Mouse (Mus musculus): ENCODE results near the gene Rasal2. TPM values are rescaled to one million over a fixed set of nuclear protein-coding genes. Genes with fewer than 3 reads are reported as not detected.
A peak's percentile ranks its signal among the peaks of the same experiment; 100 is the strongest.

Rasal2 gene
- polyA plus RNA-seq, 1 experiment from 2014 or later, result 45.1 TPM

GRCm38 (mm10) chr1:157230386-157230785 lies 182.0 kb downstream of the Rasal2 start:
- Histone ChIP-seq H3K9ac (no peak overlapping the region), H3K4me3 (no peak overlapping the region), H3K4me2 (no peak overlapping the region), H3K4me1 (replicated peaks) (peaks cover 10% of the 10 kb centered on the region), H3K27ac (no peak overlapping the region), H3K27me3 (no peaks in the 10 kb centered on the region), H3K36me3 (0 out of 2 replicates have a peak, but pooled peaks cover 2% of the 10 kb centered on the region), H3K9me3 (no peaks in the 10 kb centered on the region)
- 47% methylated on average over 2 of the region's 2 CpGs for WGBS
- ATAC-seq (ENCODE audit: low FRiP score), result no peak

GRCm38 (mm10) chr1:157225013-157225412 lies 187.4 kb downstream of the Rasal2 start:
- no peak for ATAC-seq (ENCODE audit: low FRiP score)
- Histone ChIP-seq H3K9me3 (no peaks in the 10 kb centered on the region), H3K36me3 (peaks cover 2% of the 10 kb centered on the region; the same call in 1 of the 2 replicates), H3K9ac (no peak overlapping the region), H3K4me3 (no peak overlapping the region), H3K27me3 (no peaks in the 10 kb centered on the region), H3K27ac (no peak overlapping the region), H3K4me2 (no peak overlapping the region), H3K4me1 (replicated peaks) (no peaks in the 10 kb centered on the region)
- WGBS, result 97% methylated on average over 6 of the region's 6 CpGs

DNA sequence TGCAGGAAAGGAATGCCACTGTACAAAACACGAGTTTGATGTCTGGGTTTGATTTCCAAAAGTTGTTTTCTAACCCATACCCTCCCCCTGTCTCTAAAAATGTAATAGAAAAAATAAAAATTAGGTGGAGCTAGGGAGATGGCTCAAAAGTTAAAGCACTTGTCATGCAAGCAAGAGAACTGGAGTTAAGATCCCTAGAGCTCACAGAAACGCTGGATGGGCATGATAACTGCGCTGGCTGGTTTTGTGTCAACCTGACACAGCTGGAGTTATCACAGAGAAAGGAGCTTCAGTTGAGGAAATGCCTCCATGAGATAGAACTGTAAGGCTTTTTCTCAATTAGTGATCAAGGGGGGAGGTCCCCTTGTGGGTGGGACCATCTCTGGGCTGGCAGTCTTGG lies 191.5 kb downstream of the Rasal2 start:
- Histone ChIP-seq H3K4me3 (no peak overlapping the region), H3K9ac (no peak overlapping the region), H3K4me2 (no peak overlapping the region), H3K27me3 (no peaks in the 10 kb centered on the region), H3K27ac (no peak overlapping the region), H3K36me3 (peaks cover 8% of the 10 kb centered on the region; the same call in 1 of the 2 replicates), H3K9me3 (no peaks in the 10 kb centered on the region), H3K4me1 (replicated peaks) (no peaks in the 10 kb centered on the region)
- ATAC-seq (ENCODE audit: low FRiP score), result no peak
- 90% methylated on average over 3 of the region's 3 CpGs for WGBS

- Histone ChIP-seq H3K4me2 (no peak overlapping the region), H3K36me3 (peaks cover 8% of the 10 kb centered on the region; the same call in 1 of the 2 replicates), H3K4me1 (replicated peaks) (no peaks in the 10 kb centered on the region), H3K27ac (no peak overlapping the region), H3K9ac (no peak overlapping the region), H3K27me3 (no peaks in the 10 kb centered on the region), H3K4me3 (no peak overlapping the region), H3K9me3 (no peaks in the 10 kb centered on the region)
- no peak for ATAC-seq (ENCODE audit: low FRiP score)
- 100% methylated on average over 1 of the region's 1 CpGs for WGBS
Measured at GRCm38 (mm10) chr1:157220466-157220865, 191.9 kb downstream of the Rasal2 start.

DNA sequence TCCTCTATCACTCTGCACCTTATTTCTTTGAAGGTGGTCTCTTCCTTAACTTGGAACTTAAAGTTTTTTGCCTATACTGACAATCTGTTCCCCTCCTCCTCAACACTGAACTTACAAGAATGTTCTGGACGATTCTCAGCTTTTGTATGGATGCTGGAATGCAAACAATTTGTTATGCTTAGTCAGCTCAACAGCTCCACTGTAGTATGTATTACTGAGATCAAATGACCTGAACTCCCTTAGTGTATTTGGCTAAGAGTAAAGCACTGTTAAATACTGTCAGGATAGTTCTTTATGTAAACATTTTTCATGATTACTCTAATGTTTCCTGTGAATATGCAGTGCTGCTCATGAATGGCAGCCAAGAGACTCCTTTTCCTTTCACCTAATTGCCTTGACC lies 203.6 kb downstream of the Rasal2 start:
- Histone ChIP-seq H3K27ac (no peak overlapping the region), H3K9ac (no peak overlapping the region), H3K27me3 (no peaks in the 10 kb centered on the region), H3K4me2 (no peak overlapping the region), H3K4me1 (replicated peaks) (no peaks in the 10 kb centered on the region; the same call in 1 of the 2 replicates), H3K9me3 (peaks cover 12% of the 10 kb centered on the region; the same call in 1 of the 2 replicates), H3K4me3 (no peak overlapping the region), H3K36me3 (no peaks in the 10 kb centered on the region)
- 19% methylated on average over 1 of the region's 1 CpGs for WGBS
- no peak for ATAC-seq (ENCODE audit: low FRiP score)

- no peak overlapping the region for H3K27ac ChIP-seq
- no peaks in the 10 kb centered on the region for H3K27me3 ChIP-seq
- 72% methylated on average over 4 of the region's 4 CpGs for WGBS
- no peak overlapping the region for H3K9ac ChIP-seq
- no peaks in the 10 kb centered on the region; the same call in 1 of the 2 replicates for H3K4me1 ChIP-seq (replicated peaks)
- ATAC-seq (ENCODE audit: low FRiP score), result no peak
- no peak overlapping the region for H3K4me3 ChIP-seq
- H3K36me3 ChIP-seq, result no peaks in the 10 kb centered on the region
- H3K4me2 ChIP-seq, result no peak overlapping the region
- H3K9me3 ChIP-seq, result 0 out of 2 replicates have a peak, but pooled peaks cover 3% of the 10 kb centered on the region
Measured at GRCm38 (mm10) chr1:157205685-157206084, 206.7 kb downstream of the Rasal2 start.

DNA sequence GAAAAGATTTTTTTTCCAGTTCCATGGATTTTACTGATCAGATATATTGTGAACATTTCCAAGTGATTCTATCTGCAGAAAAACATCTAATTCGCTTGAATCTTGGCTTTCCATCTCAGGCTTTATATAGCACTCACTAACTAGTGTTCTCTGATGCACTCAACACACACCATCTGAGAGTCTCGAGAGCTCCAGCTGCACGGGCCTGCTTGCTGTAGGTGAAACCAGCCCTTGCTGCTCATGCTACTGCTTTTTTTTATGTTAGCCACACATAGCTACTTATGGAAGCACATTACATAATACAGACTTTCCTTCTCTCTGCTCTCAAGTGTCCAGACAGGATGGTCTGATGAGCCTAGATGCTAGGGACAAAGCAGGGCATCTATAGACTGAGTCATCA lies 229.4 kb downstream of the Rasal2 start:
- H3K9ac ChIP-seq, result no peak overlapping the region
- H3K4me1 ChIP-seq (replicated peaks), result peaks cover 20% of the 10 kb centered on the region
- ATAC-seq (ENCODE audit: low FRiP score), result no peak
- 67% methylated on average over 3 of the region's 3 CpGs for WGBS
- no peak overlapping the region for H3K27ac ChIP-seq
- no peak overlapping the region for H3K4me2 ChIP-seq
- H3K9me3 ChIP-seq, result no peaks in the 10 kb centered on the region
- H3K36me3 ChIP-seq, result no peaks in the 10 kb centered on the region
- no peak overlapping the region for H3K4me3 ChIP-seq
- no peaks in the 10 kb centered on the region for H3K27me3 ChIP-seq

DNA sequence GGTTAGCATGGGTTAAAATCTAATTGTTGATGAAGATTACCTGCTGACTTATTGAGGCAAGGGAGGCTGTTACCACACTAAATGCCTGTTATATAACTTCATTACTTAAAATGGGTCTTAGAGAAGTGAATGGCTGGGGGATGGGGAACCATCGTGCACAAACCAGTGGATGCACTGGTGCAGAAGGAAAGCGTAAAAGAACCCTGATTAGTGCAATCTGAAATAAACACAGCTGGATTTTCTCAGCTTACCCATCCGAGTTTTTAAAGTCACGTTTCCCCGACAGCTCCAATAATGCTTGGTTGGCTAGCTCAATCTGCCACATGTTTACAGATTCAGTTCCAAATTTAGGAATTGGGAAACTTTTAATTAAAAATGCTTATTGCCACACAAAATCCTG lies 230.0 kb downstream of the Rasal2 start:
- ATAC-seq (ENCODE audit: low FRiP score), result no peak
- no peak overlapping the region for H3K4me3 ChIP-seq
- 41% methylated on average over 5 of the region's 5 CpGs for WGBS
- no peak overlapping the region for H3K27ac ChIP-seq
- H3K27me3 ChIP-seq, result no peaks in the 10 kb centered on the region
- H3K36me3 ChIP-seq, result no peaks in the 10 kb centered on the region
- no peak overlapping the region for H3K4me2 ChIP-seq
- no peaks in the 10 kb centered on the region for H3K9me3 ChIP-seq
- H3K9ac ChIP-seq, result no peak overlapping the region
- peaks cover 20% of the 10 kb centered on the region for H3K4me1 ChIP-seq (replicated peaks)

GRCm38 (mm10) chr1:157181081-157181480 lies 231.3 kb downstream of the Rasal2 start:
- no peak overlapping the region for H3K4me2 ChIP-seq
- H3K27ac ChIP-seq, result peak overlapping the region; percentile 75
- H3K27me3 ChIP-seq, result no peaks in the 10 kb centered on the region
- no peaks in the 10 kb centered on the region for H3K9me3 ChIP-seq
- H3K36me3 ChIP-seq, result no peaks in the 10 kb centered on the region; the same call in 1 of the 2 replicates
- H3K4me1 ChIP-seq (replicated peaks), result peaks cover 20% of the 10 kb centered on the region
- peak overlapping the region; percentile 35; the same call in 1 of the 2 replicates for H3K9ac ChIP-seq
- no peak overlapping the region for H3K4me3 ChIP-seq
- ATAC-seq (ENCODE audit: low FRiP score), result peak; percentile 57; the same call in 1 of the 2 replicates

- peaks cover 12% of the 10 kb centered on the region for H3K36me3 ChIP-seq
- no peak for ATAC-seq (ENCODE audit: low FRiP score)
- no peak overlapping the region for H3K4me3 ChIP-seq
- no peaks in the 10 kb centered on the region for H3K27me3 ChIP-seq
- peaks cover 20% of the 10 kb centered on the region for H3K4me1 ChIP-seq (replicated peaks)
- H3K4me2 ChIP-seq, result 0 out of 2 replicates have a peak overlapping the region, but pooled peaks have one; percentile 21
- H3K9ac ChIP-seq, result no peak overlapping the region
- no peak overlapping the region for H3K27ac ChIP-seq
- WGBS, result 38% methylated on average over 9 of the region's 9 CpGs
- no peaks in the 10 kb centered on the region for H3K9me3 ChIP-seq
Measured at GRCm38 (mm10) chr1:157178988-157179764, 233.2 kb downstream of the Rasal2 start.

DNA sequence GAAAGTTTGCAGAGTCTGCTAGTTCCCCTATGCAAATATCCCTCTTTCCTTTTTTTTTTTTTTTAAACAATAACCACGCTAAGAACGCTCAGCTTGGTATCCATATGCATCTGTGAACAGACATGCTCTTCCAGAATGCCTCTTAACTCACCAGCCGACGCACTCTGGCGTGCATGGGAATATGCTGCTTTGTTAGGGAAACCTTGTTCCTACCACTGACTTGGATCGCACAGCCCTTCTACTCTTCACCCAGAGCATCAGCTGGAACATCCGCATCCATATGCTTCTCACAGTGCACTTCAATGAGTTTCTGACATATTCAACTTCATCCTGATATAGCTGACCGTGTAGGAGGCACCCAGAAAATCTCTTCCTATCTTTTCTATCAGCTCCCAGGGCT lies 243.1 kb downstream of the Rasal2 start:
- no peak overlapping the region for H3K4me2 ChIP-seq
- H3K27ac ChIP-seq, result no peak overlapping the region
- no peak for ATAC-seq (ENCODE audit: low FRiP score)
- H3K4me1 ChIP-seq (replicated peaks), result no peaks in the 10 kb centered on the region
- peaks cover 10% of the 10 kb centered on the region for H3K36me3 ChIP-seq
- WGBS, result 88% methylated on average over 8 of the region's 8 CpGs
- no peaks in the 10 kb centered on the region for H3K27me3 ChIP-seq
- H3K9ac ChIP-seq, result no peak overlapping the region
- H3K9me3 ChIP-seq, result no peaks in the 10 kb centered on the region
- no peak overlapping the region for H3K4me3 ChIP-seq

GRCm38 (mm10) chr1:157168891-157169290 lies 243.5 kb downstream of the Rasal2 start:
- 93% methylated on average over 7 of the region's 7 CpGs for WGBS
- Histone ChIP-seq H3K27me3 (no peaks in the 10 kb centered on the region), H3K4me2 (no peak overlapping the region), H3K4me1 (replicated peaks) (no peaks in the 10 kb centered on the region), H3K9me3 (no peaks in the 10 kb centered on the region), H3K36me3 (peaks cover 10% of the 10 kb centered on the region), H3K9ac (no peak overlapping the region), H3K4me3 (no peak overlapping the region), H3K27ac (no peak overlapping the region)
- ATAC-seq (ENCODE audit: low FRiP score), result no peak

- H3K27ac ChIP-seq, result no peak overlapping the region
- H3K36me3 ChIP-seq, result peaks cover 24% of the 10 kb centered on the region
- no peak overlapping the region for H3K4me3 ChIP-seq
- no peaks in the 10 kb centered on the region for H3K27me3 ChIP-seq
- no peak overlapping the region for H3K9ac ChIP-seq
- H3K4me1 ChIP-seq (replicated peaks), result no peaks in the 10 kb centered on the region
- no peaks in the 10 kb centered on the region for H3K9me3 ChIP-seq
- ATAC-seq (ENCODE audit: low FRiP score), result no peak
- no peak overlapping the region for H3K4me2 ChIP-seq
Measured at GRCm38 (mm10) chr1:157153781-157154180, 258.6 kb downstream of the Rasal2 start.

Data from hindbrain, embryonic 13.5 days (tissue).